Mouse (Mus musculus) CH12.LX (cell line): Measurements from ENCODE around the gene Cwf19l1.

ENCODE experiments used
- CTCF ChIP-seq, 2 experiments: IDR thresholded peaks in 1 of 2; conservative IDR thresholded peaks in 1 of 2; 2 replicates each; pipeline ENCODE4 v1.5.1; 2011 to 2012; ENCODE audit warnings: low read depth in 2 of 2, low read length in 2 of 2, improper control_type of control experiment in 1 of 2, inconsistent platforms in 1 of 2, mild to moderate bottlenecking in 1 of 2, moderate library complexity in 1 of 2
- GABPA ChIP-seq: IDR thresholded peaks from 2 replicates; pipeline ENCODE4 v1.6.1; 2012; ENCODE audit warnings: low read depth, low read length, improper control_type of control experiment, inconsistent platforms; ENCODE audit not compliant: insufficient replicate concordance
- MAFK ChIP-seq: IDR thresholded peaks from 2 replicates; pipeline ENCODE4 v1.6.1; 2011; ENCODE audit warnings: low read length, improper control_type of control experiment; ENCODE audit not compliant: insufficient replicate concordance
- MXI1 ChIP-seq: IDR thresholded peaks from 2 replicates; pipeline ENCODE4 v1.6.1; 2011; ENCODE audit warnings: mild to moderate bottlenecking, low read depth, low read length, improper control_type of control experiment
- MYC ChIP-seq: IDR thresholded peaks from 2 replicates; pipeline ENCODE4 v1.6.1; 2011; ENCODE audit warnings: low read depth, mild to moderate bottlenecking, improper control_type of control experiment, low read length
- POLR2A ChIP-seq: IDR thresholded peaks from 2 replicates; pipeline ENCODE4 v1.6.1; 2011; ENCODE audit warnings: low read depth, mild to moderate bottlenecking, improper control_type of control experiment, low read length

GRCm38 (mm10) chr19:44106831-44107660, 28.6 kb downstream of the Cwf19l1 start, which contains the start of gene Chuk:
- TF ChIP-seq POLR2A: peak; percentile 96
- no peak for TF ChIP-seq CTCF (conservative IDR thresholded peaks at IDR 0.05 in 1 of 2, IDR thresholded peaks at IDR 0.05 in 1 of 2; ENCODE audit: low read depth in 2 of 2, low read length in 2 of 2)
- TF ChIP-seq MAFK: no peak
- TF ChIP-seq MXI1: peak; percentile 87; the same call in 1 of the 2 replicates
- no peak for TF ChIP-seq MYC
- no peak for TF ChIP-seq GABPA
